Mouse (Mus musculus): Measurements from ENCODE around the gene Hmgn1. TPM values are rescaled to one million over a fixed set of nuclear protein-coding genes. Genes with fewer than 3 reads are reported as not detected.

The Hmgn1 gene
- 19.6 and 51.5 TPM in 2 replicates for polyA plus RNA-seq (2012; rRNA removed; ENCODE audit: low replicate concordance)

DNA sequence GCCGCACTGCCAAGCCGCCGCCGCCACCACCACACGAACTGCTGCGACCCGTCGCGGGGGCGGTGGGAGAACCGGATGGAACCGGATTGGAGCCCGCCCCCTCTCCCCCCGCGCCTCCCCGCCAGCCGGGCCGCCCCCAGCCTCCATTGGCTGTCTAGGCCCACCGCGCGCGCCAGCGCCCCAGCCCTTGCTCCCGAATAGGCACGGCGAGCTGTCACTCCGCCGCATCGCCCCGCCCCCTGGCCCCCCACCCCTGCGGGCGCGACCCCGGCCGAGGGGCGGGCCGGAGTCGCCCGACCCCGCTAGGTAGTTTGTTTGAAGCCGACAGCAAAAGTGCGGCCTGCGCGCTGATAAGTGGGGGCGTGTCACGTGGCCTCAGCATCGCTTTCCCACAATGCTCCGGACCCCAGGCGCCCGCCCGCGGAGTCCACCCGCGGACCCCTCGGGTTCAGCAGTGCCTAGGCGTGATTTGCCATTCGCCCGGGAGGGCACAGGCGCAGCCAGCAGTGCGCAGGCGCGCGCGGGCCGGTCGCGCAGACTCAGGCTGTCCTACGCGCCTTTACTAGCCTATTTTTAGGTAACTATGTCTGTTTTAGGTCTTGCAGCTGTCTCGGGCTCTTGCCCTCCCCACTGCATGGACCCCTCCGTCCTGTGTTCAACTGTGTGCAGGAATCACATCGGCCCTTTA, at the start of gene Hmgn1:
Hmgn1 (minus strand) TSS at position 73 of the 688 bp plus-strand sequence.

DNA sequence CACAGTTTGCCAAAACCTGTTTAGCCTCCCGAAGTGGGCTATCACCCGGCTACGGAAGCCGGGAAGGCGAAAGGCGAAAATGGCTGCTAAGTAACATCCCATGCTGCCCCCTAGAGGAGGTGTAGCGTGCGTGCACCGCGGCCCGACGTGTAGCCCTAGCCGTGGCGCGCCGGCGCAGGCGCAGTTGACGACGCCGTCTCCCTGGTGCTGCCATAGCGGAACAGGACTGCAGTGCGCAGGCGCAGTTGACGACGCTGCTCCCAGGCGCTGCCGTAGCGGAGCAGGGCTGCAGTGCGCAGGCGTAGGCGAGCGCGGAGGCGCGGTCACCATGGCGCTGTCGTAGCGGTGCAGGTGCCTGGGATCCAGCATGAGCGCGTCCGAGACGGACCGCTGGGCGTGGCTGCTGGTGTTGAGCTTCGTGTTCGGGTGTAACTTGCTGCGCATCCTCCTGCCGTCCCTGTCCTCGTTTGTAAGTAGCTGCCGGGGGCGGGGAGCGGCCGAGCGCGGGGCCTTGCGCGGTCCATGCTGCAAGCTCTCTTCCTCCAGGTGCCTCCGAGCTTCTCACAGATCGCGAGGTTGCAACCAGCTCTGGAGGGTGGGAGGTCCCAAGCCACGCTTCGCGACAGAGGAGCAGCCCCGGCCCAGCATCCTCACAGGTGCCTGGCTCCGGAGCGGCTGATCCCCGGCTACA, 17.7 kb upstream of the Hmgn1 start, which contains the start of gene Wrb:
Wrb (plus strand) TSS at position 298 of the 691 bp plus-strand sequence.

DNA sequence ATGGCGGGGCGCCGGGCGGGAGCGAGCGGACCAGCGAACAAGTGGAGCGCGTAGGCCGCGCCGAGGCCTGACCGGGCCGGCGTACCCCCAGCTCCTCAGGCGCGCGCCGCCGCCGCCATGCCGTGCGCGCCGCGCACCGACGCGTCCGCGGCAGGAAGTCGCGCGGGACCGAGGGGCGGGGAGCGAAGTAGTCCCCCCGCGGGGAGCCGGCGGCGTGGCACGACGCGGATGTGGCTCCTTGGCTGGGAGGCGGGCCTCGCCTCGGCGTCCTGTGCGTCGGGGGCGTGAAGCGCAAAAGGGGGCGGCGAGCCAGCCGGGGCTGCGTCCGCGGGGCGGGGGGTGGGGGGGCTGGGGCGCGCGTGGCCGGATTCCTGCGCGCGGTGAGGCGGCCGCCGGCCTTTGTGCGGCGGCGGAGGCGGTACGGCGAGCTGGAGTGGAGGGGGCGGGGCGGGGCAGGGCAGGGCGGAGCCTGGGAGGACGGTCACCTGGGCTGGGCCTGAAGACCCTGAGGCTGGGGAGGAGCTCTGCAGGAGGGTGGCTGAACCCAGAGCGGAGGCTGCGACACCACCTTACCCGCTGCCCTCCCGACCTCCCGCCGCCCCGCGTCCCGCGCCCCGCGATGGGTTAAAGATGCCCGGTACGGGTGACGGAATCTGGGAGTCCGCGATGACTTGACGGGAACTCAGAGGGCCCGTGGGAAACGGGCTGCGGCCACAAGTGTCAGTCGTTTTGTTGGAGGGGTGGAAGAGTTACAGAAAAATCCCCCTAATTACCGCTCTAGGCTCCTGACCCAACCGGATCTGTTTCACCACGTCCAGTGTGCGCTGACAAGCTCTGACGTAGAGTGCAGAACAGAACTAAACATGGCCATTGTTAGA, 45.0 kb downstream of the Hmgn1 start, which contains the start of gene Brwd1:
Brwd1 (minus strand) TSS at position 226 of the 878 bp plus-strand sequence.

Other genes starting within 250 kb of the Hmgn1 start
- 26.2 and 34.6 TPM in 2 replicates for gene Psmg1, start 136.8 kb downstream of the Hmgn1 start, polyA plus RNA-seq (2012; rRNA removed; ENCODE audit: low replicate concordance)
- 18.6 and 44.4 TPM in 2 replicates for gene Brwd1, start 45.2 kb downstream of the Hmgn1 start, polyA plus RNA-seq (2012; rRNA removed; ENCODE audit: low replicate concordance)
- gene Wrb, start 17.7 kb upstream of the Hmgn1 start, polyA plus RNA-seq (2012; rRNA removed; ENCODE audit: low replicate concordance): 51.8 and 98.1 TPM in 2 replicates
- gene Lca5l, start 64.5 kb upstream of the Hmgn1 start, polyA plus RNA-seq (2012; rRNA removed; ENCODE audit: low replicate concordance): 0.47 and 1.4 TPM in 2 replicates
- 3.6 and 45.7 TPM in 2 replicates for gene Sh3bgr, start 72.7 kb upstream of the Hmgn1 start, polyA plus RNA-seq (2012; rRNA removed; ENCODE audit: low replicate concordance)
- 0.09 TPM in 1 of 2 replicates, not detected in the other for gene B3galt5, start 108.1 kb upstream of the Hmgn1 start, polyA plus RNA-seq (2012; rRNA removed; ENCODE audit: low replicate concordance)

Data from subcutaneous adipose tissue, adult 2 months (tissue).